Mouse (Mus musculus): ENCODE measurements around the gene Pde4b. TPM values are rescaled to one million over a fixed set of nuclear protein-coding genes. Genes with fewer than 3 reads are reported as not detected.

Gene Pde4b
- polyA plus RNA-seq, 1 experiment from 2014 or later, result 9.6 TPM

- H3K9me3 ChIP-seq, result no peaks in the 10 kb centered on the region
- WGBS, result 39% methylated on average over 6 of the region's 6 CpGs
- ATAC-seq (ENCODE audit: insufficient number of reproducible peaks, insufficient read depth, low FRiP score, low TSS enrichment, low read depth), result no peak
- no peaks in the 10 kb centered on the region for H3K36me3 ChIP-seq
- peaks cover 10% of the 10 kb centered on the region for H3K4me1 ChIP-seq
- no peak overlapping the region for H3K4me2 ChIP-seq
- H3K27me3 ChIP-seq, result no peaks in the 10 kb centered on the region; the same call in 1 of the 2 replicates
- no peak overlapping the region for H3K4me3 ChIP-seq
- no peak overlapping the region for H3K9ac ChIP-seq
- H3K27ac ChIP-seq, result no peak overlapping the region
Measured at GRCm38 (mm10) chr4:102505714-102506113, 418.4 kb downstream of the Pde4b start.

- 66% methylated on average over 15 of the region's 15 CpGs for WGBS
- Histone ChIP-seq H3K27me3 (no peaks in the 10 kb centered on the region; the same call in 1 of the 2 replicates), H3K9me3 (no peaks in the 10 kb centered on the region), H3K4me3 (no peak overlapping the region), H3K4me2 (no peak overlapping the region), H3K27ac (no peak overlapping the region), H3K9ac (no peak overlapping the region), H3K4me1 (peaks cover 15% of the 10 kb centered on the region), H3K36me3 (no peaks in the 10 kb centered on the region)
- no peak for ATAC-seq (ENCODE audit: insufficient number of reproducible peaks, insufficient read depth, low FRiP score, low TSS enrichment, low read depth)
Measured at GRCm38 (mm10) chr4:102506376-102507280, 419.3 kb downstream of the Pde4b start.

DNA sequence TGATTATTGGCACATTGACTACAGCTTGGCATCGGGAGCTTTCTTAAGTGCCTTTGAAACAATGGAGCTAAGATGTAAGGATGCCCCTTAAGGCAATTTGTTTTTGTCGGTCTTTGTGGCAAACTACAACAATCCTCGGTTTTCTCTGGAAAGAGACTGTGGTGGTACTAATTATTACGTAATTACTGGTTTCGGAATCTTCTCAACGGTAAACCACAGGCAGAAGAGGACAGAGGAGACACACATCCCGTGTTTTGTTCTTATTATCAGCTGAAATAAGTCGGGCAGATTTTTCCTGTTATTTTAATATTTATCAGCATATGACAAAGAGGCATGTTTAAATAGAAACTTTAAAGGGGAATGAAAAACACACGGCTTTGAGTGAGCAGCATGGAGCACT lies 420.0 kb downstream of the Pde4b start:
- H3K27me3 ChIP-seq, result no peaks in the 10 kb centered on the region; the same call in 1 of the 2 replicates
- H3K4me2 ChIP-seq, result no peak overlapping the region
- WGBS, result 54% methylated on average over 9 of the region's 9 CpGs
- H3K9me3 ChIP-seq, result no peaks in the 10 kb centered on the region
- ATAC-seq (ENCODE audit: insufficient number of reproducible peaks, insufficient read depth, low FRiP score, low TSS enrichment, low read depth), result no peak
- H3K36me3 ChIP-seq, result no peaks in the 10 kb centered on the region
- H3K9ac ChIP-seq, result no peak overlapping the region
- H3K4me3 ChIP-seq, result no peak overlapping the region
- peaks cover 21% of the 10 kb centered on the region for H3K4me1 ChIP-seq
- no peak overlapping the region for H3K27ac ChIP-seq

- H3K4me1 ChIP-seq, result peaks cover 22% of the 10 kb centered on the region
- no peak overlapping the region for H3K4me3 ChIP-seq
- H3K27me3 ChIP-seq, result no peaks in the 10 kb centered on the region; the same call in 1 of the 2 replicates
- H3K4me2 ChIP-seq, result no peak overlapping the region
- H3K27ac ChIP-seq, result no peak overlapping the region
- no peak for ATAC-seq (ENCODE audit: insufficient number of reproducible peaks, insufficient read depth, low FRiP score, low TSS enrichment, low read depth)
- 86% methylated on average over 2 of the region's 2 CpGs for WGBS
- H3K9ac ChIP-seq, result no peak overlapping the region
- H3K36me3 ChIP-seq, result no peaks in the 10 kb centered on the region
- no peaks in the 10 kb centered on the region for H3K9me3 ChIP-seq
Measured at GRCm38 (mm10) chr4:102507753-102508152, 420.4 kb downstream of the Pde4b start.

- ATAC-seq (ENCODE audit: insufficient number of reproducible peaks, insufficient read depth, low FRiP score, low TSS enrichment, low read depth), result no peak
- 51% methylated on average over 6 of the region's 6 CpGs for WGBS
- H3K4me2 ChIP-seq, result no peak overlapping the region
- H3K4me3 ChIP-seq, result no peak overlapping the region
- H3K27ac ChIP-seq, result no peak overlapping the region; the same call in 1 of the 2 replicates
- H3K9ac ChIP-seq, result no peak overlapping the region
- peaks cover 22% of the 10 kb centered on the region for H3K4me1 ChIP-seq
- no peaks in the 10 kb centered on the region for H3K36me3 ChIP-seq
- no peaks in the 10 kb centered on the region for H3K27me3 ChIP-seq
- H3K9me3 ChIP-seq, result no peaks in the 10 kb centered on the region
Measured at GRCm38 (mm10) chr4:102510061-102510460, 422.7 kb downstream of the Pde4b start.

GRCm38 (mm10) chr4:102510939-102511391 lies 423.6 kb downstream of the Pde4b start:
- H3K4me3 ChIP-seq, result peak overlapping the region; percentile 20
- ATAC-seq (ENCODE audit: insufficient number of reproducible peaks, insufficient read depth, low FRiP score, low TSS enrichment, low read depth), result no peak
- H3K4me1 ChIP-seq, result peaks cover 22% of the 10 kb centered on the region
- H3K36me3 ChIP-seq, result no peaks in the 10 kb centered on the region
- H3K4me2 ChIP-seq, result peak overlapping the region; percentile 52
- 21% methylated on average over 8 of the region's 8 CpGs for WGBS
- H3K27me3 ChIP-seq, result no peaks in the 10 kb centered on the region
- no peaks in the 10 kb centered on the region for H3K9me3 ChIP-seq
- H3K27ac ChIP-seq, result peak overlapping the region; percentile 90
- H3K9ac ChIP-seq, result peak overlapping the region; percentile 53; the same call in 1 of the 2 replicates

DNA sequence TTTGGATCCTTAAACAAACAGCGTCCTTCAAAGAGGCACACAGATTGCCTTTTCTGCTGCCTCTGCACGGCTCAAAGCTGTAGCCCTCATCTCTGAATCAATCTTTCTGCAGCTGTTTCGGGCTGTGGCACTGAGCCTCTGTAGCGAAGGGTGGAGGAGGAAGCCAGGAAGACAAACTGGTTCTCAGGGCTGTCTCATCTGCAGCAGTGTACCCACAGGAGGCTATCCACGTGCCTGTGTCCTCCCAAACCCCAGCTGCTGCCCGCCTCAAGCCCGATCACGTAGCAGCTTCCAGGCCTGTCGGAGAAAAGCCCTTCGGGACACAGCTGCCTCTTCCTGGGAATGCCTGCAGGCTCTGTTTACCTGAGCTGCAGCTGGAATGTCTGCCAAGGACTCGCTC lies 424.2 kb downstream of the Pde4b start:
- Histone ChIP-seq H3K9me3 (no peaks in the 10 kb centered on the region), H3K36me3 (no peaks in the 10 kb centered on the region), H3K27ac (peak overlapping the region; percentile 90), H3K4me3 (peak overlapping the region; percentile 20), H3K9ac (peak overlapping the region; percentile 53; the same call in 1 of the 2 replicates), H3K4me1 (peaks cover 22% of the 10 kb centered on the region), H3K4me2 (peak overlapping the region; percentile 52), H3K27me3 (no peaks in the 10 kb centered on the region)
- ATAC-seq (ENCODE audit: insufficient number of reproducible peaks, insufficient read depth, low FRiP score, low TSS enrichment, low read depth), result 0 out of 2 replicates have a peak, but pooled peaks have one; percentile 48
- WGBS, result 7% methylated on average over 11 of the region's 11 CpGs

DNA sequence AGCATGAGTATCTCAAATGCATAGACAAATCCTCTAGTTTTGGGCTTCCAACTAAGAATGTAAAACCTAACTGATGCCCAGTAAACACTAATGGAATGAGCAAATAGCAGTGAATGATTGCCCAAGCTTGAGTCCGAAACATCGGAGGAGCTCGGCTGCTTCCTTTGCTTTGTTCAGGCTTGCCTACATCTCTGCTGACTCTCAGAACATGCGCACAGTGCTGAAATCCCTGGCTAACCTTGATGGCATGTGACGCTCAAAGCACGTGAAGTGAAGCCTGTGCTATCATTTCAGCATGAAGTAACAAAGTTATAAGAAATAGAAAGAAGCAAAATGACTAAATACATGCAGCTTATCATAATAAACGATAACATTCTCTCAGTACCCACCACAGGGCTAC lies 425.6 kb downstream of the Pde4b start:
- Histone ChIP-seq H3K4me2 (no peak overlapping the region), H3K4me1 (peaks cover 25% of the 10 kb centered on the region), H3K9ac (no peak overlapping the region), H3K27ac (no peak overlapping the region), H3K4me3 (no peak overlapping the region), H3K9me3 (no peaks in the 10 kb centered on the region), H3K27me3 (no peaks in the 10 kb centered on the region), H3K36me3 (no peaks in the 10 kb centered on the region)
- 79% methylated on average over 7 of the region's 7 CpGs for WGBS
- ATAC-seq (ENCODE audit: insufficient number of reproducible peaks, insufficient read depth, low FRiP score, low TSS enrichment, low read depth), result no peak

DNA sequence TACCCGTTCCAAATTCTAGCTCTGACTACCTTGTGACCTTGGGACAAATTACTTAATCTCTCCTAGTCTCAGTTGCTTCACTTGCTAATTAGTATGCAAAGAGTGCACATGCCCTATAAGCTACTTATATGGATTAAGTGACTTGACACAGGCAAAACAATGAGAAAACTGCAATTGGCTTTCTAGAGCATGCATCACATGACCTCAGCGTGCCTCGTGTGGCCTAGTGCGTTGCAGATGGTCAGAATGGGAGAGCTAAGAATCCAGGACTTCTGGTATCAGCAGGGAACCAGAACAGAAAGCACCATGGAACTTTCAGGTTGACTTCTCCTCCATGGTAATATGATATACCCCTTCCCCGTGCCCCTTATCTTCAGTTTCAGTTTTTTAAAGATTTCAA lies 426.2 kb downstream of the Pde4b start:
- peaks cover 25% of the 10 kb centered on the region for H3K4me1 ChIP-seq
- no peaks in the 10 kb centered on the region for H3K9me3 ChIP-seq
- no peak overlapping the region for H3K9ac ChIP-seq
- H3K4me3 ChIP-seq, result no peak overlapping the region
- H3K27ac ChIP-seq, result no peak overlapping the region
- H3K27me3 ChIP-seq, result no peaks in the 10 kb centered on the region
- 64% methylated on average over 5 of the region's 5 CpGs for WGBS
- no peaks in the 10 kb centered on the region for H3K36me3 ChIP-seq
- H3K4me2 ChIP-seq, result no peak overlapping the region
- ATAC-seq (ENCODE audit: insufficient number of reproducible peaks, insufficient read depth, low FRiP score, low TSS enrichment, low read depth), result no peak

DNA sequence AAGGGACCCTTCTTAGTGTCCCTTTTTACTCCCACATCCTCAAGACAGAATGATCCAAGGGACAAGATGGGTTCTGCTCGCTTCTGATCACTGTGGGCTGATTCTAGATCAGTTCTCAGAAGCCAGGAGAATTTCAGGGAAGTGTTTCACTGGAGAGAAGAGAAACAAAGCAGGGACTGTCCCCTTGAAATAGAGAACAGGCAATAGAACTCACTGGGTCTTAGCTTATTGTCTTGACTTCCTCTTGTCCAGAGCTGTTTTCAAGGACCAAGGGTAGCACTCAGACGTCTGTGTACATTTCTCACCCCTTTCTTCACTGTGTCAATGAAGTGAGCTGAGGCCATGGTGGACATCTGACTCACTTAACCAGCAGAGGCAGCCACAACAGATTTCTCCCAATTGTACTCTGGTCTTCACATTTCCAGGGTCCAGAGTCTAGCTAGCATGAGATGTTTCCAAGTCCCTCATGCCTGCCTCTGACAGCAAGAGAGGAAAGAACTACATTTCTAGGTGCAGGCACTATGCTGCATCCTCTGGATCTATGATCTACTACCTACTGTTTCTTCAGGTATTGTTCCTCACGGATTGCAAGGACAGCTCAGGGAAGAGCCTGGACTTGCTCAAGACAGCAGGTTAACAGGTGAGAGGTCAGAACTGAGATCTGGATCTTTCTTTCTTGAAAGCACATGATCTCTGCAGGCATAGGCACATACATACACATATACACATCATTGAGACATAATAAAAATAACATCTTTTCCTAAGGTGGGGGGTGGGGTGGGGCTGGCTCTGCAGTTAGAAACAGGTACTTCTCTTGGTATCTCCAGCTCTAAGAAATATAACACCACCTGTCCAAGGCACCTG lies 427.9 kb downstream of the Pde4b start:
- Histone ChIP-seq H3K4me3 (no peak overlapping the region), H3K9me3 (no peaks in the 10 kb centered on the region), H3K4me1 (peaks cover 22% of the 10 kb centered on the region), H3K27me3 (no peaks in the 10 kb centered on the region), H3K4me2 (no peak overlapping the region), H3K36me3 (no peaks in the 10 kb centered on the region), H3K27ac (no peak overlapping the region), H3K9ac (no peak overlapping the region)
- no peak for ATAC-seq (ENCODE audit: insufficient number of reproducible peaks, insufficient read depth, low FRiP score, low TSS enrichment, low read depth)
- WGBS, result 62% methylated on average over 3 of the region's 3 CpGs

DNA sequence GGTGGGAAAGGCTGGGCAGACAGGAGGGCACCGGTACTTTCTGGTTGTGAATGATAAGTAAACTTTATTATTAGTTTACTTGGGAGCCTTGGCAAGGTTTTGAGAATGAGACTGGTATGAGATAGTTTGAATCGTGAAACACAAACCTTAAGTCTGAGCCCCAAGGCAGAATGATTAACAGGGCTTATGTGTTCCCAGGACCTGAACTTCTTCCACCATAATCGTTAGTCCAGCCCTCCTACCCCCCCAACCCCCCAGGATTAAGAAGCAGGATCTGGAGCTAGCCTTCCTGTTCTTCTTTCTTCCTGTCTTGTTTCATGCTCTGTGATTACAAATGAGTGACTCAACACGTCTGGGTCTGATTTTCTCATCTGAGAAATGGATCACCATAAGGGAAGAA lies 429.1 kb downstream of the Pde4b start:
- WGBS, result 48% methylated on average over 4 of the region's 4 CpGs
- Histone ChIP-seq H3K36me3 (no peaks in the 10 kb centered on the region), H3K4me2 (no peak overlapping the region), H3K9ac (no peak overlapping the region), H3K4me3 (no peak overlapping the region), H3K9me3 (no peaks in the 10 kb centered on the region), H3K27me3 (no peaks in the 10 kb centered on the region), H3K27ac (no peak overlapping the region), H3K4me1 (peaks cover 13% of the 10 kb centered on the region)
- ATAC-seq (ENCODE audit: insufficient number of reproducible peaks, insufficient read depth, low FRiP score, low TSS enrichment, low read depth), result no peak

All from embryonic facial prominence, embryonic 13.5 days (tissue).